Mouse (Mus musculus): ENCODE results near the gene Hs3st6. TPM values are rescaled to one million over a fixed set of nuclear protein-coding genes. Genes with fewer than 3 reads are reported as not detected.
A peak's percentile ranks its signal among the peaks of the same experiment; 100 is the strongest.
"Not testable (repeated sequence)": the region's sequence is repeated elsewhere in the genome, so short reads cannot be mapped to it uniquely, and the experiment has no call there.

Gene Hs3st6
- total RNA-seq (2021), result 1 to 10 TPM in 1 of 2 experiments, under 1 TPM in 1; 0.30 to 1.0 TPM
- long read RNA-seq, experiment 1, result 0 reads
- long read RNA-seq, experiment 2, result 0 reads

DNA sequence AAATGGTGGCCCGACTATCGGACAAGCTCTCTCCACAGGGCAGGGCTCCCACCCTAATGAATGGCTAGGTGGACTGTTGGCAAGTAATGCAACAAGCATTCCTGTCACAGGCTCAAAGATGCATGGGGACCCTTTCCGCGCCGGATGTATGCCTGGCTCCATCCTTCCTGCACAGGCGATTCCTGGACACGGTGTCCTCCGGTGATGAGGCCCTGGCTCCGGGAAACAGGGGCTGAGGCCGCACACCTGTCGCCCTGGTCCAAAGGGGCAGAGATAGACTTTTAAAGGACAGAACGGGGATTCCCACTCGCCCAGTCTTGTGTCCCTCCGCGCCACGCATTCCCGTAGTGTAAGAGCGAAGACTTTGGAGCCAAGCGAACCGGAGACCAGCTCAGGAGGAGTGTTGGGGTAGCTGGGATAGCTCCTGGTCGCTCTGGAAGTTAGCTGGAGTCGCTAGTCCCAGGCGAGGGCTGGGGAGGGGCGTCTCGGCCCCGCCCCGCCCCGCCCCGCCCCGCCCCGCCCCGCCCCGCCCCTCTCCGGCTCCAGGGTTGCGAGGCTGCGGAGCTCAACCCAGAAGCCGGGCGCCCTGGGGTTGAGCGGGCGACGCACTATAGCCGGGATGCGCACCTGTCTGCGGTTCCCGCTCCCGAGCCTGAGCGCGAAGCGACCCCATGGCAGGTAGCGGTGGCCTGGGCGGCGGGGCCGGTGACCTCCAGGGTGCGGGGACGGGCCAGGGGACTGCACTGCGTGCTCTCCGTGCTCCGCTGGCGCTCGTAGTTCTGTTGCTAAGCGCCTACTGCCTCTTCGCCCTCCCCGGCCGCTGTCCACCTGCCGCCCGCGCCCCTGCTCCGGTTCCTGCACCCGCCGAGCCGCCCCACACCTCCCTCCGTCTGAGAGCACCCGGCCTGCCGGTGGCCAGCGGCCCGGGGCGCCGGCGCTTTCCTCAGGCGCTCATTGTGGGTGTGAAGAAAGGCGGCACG, at the start of gene Hs3st6:
Hs3st6 (plus strand) TSS at position 574 of the 980 bp plus-strand sequence.
- no peak for DNase-seq (ENCODE audit: low spot score in 2 of 2)

DNA sequence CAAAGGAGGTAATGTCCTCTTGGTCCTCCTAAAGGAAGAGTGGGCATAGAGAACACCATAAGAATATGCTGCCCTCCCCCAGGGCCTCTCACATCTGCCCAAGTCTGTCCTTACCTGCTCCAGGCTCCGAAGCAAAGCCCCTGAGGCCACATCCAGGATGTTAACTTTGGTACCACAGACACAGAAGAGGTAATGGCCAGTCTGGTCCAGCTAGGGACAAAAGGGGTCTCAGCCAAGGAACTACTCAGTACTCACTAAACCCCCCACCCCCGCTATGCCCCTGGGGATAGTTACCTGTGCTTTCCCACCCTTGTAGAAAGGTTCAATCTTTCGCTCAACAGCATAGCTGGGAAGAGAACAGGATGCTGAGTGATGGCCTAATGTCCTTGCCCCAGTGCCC, 47.0 kb upstream of the Hs3st6 start:
- DNase-seq (ENCODE audit: low spot score in 2 of 2), result no peak

DNA sequence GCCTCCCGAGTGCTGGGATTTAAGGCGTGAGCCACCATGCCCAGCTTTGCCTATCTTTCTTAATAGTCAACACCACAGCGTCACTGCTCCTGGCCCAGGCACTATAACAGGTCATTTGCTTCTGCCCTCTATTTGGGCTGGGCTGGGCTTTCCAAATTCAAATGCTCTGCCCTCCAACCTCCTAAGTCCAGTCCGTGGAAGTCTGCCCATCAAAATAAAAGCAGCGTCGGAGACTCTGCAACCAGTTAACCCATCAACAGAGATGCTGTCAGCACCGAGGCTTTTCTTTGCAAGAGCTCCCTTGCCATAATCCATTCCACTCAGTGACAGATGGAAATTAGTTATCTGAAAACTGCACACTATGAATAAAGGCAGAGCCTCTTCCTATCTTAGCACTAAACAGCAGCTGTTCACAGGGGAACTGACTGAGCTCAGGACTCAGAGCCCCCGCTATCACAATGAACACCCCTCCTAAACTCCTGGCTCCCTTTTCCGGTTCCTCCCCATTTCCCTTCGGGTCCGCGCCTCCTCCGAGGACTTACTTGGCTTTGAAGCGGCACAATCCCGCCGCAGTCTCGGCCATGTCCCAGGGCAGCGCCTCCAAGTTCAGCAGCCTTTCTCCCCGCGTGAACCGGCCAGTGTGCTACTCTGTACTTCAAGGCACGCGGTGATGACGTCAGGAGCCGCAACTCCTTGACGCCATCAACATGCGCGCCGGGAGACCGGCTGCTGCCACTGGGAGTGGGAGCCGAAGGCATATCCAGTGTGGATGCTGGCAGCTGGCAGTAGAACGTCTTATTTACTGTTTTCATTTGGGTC, 45.6 kb upstream of the Hs3st6 start, which contains the start of gene Tbl3:
Tbl3 (minus strand) TSS at position 679 of the 819 bp plus-strand sequence.
- peak; percentile 96 to 98 for DNase-seq (ENCODE audit: low spot score in 2 of 2)

DNA sequence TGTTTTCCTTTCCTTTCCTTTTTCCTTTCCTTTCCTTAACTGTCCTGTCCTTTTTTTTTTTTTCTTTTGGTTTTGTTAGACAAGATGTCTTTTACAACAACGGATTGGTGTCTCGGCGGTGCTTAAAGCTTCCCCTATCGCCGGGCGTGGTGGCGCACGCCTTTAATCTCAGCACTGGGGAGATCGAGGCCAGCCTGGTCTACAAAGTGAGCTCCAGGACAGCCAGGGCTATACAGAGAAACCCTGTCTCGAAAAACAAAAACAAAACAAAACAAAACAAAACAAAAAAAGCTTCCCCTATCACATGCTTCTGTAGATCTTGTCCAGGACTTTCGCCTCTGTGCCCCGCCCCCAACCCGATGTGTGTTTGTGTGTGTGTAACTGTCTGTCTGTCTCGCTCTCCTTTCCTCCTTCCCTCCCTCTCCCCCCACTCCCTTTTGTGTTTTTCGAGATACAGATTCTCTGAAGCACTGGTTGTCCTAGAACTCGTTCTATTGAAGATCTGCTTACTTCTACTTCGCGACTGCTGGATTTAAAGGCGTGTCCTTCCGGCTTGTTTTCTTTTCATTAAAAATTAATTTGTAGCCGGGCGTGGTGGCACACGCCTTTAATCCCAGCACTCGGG, 44.9 kb upstream of the Hs3st6 start:
- no peak for DNase-seq (ENCODE audit: low spot score in 2 of 2)

DNA sequence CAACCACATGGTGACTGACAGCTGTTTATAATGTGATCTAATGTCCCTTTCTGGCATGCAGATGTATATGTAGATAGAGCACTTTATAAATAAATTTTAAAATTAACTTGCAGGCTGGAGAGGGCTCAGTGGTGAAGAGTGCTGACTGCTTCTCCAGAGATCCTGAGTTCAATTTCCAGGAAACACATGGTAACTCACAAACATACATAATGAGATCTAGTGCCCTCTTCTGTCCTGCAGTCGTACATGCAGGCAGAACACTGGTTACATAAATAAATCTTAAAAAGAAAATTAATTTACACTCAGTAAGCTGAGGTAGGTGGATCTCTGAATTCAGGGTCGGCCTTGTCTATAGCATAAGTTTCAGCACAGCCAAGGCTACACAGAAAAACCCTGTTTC, 44.1 kb upstream of the Hs3st6 start:
- DNase-seq (ENCODE audit: low spot score in 2 of 2), result no peak

DNA sequence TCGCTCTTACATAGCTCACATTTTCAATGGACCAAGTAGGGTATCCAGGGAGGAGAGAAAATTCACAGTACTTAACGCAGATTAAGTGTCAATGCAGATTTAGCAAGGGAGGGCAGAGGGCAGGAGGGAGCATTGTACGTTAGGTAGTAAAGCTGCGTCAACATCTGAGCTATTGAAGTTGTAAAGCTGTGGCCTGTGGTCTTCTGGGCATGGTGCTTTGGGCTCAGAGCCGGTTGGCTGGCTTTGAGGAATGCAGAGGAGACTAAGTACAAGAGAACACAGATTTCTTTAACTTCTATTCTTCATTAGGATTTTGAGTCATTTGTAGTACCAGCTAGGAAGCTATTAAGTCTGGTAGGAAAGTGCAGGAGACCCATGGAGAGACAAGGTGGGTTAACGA, 37.2 kb upstream of the Hs3st6 start:
- no peak for DNase-seq (ENCODE audit: low spot score in 2 of 2)

DNA sequence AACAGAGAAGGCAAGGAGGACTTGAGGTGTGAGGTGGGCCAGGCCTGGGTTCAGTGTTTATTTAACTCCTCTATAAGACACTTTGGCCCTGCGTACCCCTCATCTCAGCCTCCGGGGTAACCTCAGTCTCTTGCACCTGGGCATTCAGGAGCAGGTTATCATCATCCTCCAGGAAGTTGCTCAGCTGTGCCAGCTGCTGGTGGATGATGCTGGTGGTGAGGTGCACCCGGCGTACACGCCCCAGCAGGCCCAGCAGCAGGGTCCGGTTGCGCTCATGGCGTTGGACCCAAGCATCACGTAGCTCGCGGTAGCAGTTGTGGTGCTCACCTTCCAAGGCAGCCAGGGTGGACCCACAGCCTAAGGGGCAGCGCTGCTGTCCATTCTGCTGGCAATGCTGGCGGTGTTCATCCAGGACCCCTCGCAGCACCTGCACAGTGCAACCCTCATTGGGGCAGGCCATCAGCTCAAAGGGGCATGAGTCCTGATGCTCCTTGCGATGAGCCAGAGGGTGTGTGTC, 36.6 kb upstream of the Hs3st6 start:
- no peak for DNase-seq (ENCODE audit: low spot score in 2 of 2)

DNA sequence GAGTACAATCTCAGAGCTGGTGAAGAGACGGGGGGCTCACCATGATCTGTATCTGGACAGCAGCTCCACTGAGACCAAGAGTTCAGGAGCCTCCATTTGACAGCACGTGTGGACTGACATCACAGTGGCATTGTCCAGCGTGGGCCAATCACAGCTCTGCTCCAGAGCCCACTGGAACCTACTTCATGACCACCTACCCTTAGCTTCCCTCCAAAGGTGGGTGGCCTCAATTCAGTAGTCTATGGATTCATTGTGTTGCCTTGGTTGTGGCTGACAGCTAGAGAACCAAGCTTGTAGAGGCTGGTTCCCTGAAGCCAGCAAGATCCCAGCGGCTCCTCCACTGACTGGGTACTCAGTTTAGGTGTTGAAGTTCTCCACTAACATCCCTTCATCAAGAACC, 34.8 kb upstream of the Hs3st6 start, which contains the start of the genes Rnf151 and Rps2:
Rnf151 (minus strand) TSS at position 121 of the 400 bp plus-strand sequence.
Rps2 (plus strand) TSS at position 174 of the 400 bp plus-strand sequence.
- no peak for DNase-seq (ENCODE audit: low spot score in 2 of 2)

DNA sequence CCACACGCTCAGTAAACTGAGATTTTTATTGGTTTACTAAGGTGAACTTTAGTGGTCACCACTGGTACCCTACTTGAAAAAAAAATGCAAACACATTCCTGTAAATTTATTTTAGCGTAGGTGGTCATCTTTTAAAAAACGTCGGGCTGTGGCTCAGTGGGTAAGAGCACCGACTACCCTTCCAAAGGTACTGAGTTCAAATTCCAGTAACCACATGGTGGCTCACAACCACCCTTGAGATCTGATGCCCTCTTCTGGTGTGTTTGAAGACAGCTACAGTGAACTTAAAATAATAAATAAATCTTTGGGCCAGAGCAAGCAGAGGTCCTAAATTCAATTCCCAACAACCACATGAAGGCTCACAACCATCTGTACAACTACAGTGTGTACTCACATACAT, 33.9 kb upstream of the Hs3st6 start:
- not testable (repeated sequence) for DNase-seq (ENCODE audit: low spot score in 2 of 2)

DNA sequence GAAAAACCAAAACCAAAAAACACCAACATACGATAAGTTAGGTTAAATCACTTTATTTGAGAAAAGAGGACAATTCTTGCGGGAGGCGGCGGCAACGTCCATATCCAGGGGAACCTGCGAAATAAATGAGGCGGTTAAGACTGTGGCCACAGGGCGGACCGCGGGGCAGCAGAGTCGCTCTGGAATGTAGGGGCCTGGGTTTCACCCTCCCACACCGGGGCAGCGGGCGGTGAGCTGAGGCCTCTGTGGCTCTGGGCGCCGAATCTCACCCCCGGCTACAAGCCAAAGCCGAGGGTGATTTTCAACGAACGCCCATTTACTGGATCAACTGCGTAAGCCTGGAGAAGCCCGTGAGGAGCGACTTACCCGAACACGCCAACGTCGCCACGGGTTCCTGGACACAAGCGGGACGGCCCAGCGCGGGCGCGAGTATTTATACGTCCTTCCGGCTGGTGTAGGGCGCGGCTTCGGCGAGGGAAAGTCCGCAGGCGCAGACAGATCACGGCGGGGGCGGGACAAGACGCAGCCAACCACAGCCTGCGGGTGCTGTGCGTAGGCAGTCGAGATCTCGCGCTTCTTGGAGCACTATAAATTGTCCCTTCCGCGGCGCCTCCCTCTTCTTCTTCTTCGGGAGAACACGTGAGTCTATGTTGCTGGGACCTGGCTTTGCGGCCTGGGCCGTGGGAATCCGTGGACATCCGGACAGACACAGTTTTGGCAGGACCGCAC, 33.1 kb upstream of the Hs3st6 start:
- DNase-seq (ENCODE audit: low spot score in 2 of 2), result peak; percentile 98 to 99

DNA sequence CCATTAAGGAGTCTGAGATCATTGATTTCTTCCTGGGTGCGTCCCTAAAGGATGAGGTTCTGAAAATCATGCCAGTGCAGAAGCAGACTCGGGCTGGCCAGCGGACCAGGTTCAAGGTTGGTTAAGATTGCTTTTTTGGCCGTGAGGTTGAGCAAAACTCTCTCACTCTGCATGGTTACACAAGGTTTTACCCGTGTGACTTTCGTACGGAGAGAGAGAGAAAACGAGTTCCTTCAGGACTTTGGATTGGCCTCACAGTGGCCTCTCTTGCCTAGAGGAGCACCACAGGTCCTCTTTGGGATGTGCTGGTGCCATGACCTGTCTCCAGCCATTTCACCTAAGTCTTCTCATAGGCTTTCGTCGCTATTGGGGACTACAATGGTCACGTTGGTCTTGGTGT, 32.2 kb upstream of the Hs3st6 start:
- DNase-seq (ENCODE audit: low spot score in 2 of 2), result not testable (repeated sequence)

DNA sequence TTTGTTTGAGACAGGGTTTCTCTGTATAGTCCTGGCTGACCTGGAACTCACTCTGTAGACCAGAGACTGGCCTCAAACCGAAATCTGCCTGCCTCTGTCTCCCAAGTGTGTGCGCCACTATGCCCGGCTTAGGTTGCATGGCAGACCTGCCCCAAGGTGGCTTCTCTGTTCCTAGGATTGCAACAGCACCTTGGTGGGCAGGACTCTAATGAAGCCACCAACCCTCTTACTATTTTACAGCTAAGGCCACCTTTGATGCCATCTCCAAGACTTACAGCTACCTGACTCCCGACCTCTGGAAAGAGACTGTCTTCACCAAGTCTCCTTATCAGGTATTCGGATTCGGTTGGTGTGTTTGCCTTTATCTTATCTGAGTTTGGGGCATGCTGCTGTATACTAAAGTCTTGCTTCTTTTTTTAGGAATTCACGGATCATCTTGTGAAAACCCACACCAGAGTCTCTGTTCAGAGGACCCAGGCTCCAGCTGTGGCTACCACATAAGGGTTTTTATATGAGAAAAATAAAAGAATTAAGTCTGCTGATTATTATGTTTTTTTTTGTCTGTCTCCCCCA, 31.3 kb upstream of the Hs3st6 start:
- not testable (repeated sequence) for DNase-seq (ENCODE audit: low spot score in 2 of 2)

DNA sequence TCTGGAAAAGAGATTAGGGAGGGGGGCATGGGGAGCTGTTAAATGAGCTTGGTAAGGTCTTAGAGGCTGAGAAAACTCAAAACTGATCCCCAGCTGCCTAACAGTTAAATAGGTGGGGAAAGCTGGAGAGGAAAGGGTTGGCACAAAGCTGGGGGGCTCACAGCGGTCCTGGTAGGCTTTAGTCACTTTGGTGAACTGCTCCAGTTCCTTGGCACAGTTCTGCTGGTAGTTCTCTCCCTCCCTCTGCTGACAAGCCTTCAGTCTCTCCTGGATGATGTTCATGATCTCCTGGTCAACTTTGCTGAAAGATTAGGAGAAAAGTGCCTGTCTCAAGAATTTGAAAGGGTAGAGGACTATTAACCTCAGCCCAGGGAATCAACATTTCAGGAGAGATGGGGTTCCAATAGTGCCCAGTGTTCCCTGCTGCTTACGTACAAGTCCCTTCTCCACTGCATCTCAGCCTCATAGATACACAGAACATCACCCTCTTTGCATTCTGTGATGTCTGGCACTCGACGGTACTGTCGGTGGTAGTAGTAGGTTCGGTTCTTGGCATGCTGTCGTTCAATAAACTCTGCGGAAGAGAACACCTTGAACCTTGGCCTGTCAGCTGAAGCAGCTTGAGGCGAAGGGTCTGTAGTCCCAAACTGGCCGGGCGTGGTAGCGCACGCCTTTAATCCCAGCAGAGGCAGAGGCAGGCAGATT, 30.4 kb upstream of the Hs3st6 start:
- DNase-seq (ENCODE audit: low spot score in 2 of 2), result no peak

DNA sequence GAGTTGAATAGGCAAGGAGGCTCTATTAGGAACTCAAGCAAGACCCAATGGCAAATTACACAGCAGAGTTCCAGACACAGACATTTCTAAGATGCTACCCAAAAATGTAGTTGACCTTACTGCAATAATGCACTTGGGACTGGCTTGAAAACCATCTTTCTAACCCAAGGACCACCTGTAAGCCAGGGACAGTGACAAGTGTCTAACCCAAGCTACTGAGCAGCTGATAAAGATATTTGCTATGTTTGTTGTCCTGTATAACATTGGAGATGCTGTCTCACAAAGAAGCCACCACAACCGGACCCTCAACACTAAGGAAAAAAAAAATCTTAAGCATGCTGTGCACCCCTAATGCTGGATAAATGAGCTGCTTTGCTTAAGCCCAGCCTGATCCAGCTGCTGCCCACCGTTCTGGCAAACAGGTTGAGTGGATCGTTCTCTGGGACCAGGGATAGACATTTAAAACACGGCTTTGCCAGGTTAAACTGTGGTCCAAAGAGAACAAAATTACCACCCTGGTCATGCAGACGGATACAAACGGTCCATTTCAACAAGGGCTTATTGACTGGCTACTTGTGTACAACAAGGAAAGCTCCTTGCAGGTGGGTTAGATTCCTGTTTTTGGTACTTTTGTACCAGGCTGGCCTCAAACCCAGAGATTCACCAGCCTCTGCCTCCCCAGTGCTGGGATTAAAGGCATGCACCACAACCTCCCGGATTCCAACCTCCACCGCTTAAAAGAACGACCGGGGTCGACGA, 29.5 kb upstream of the Hs3st6 start:
- DNase-seq (ENCODE audit: low spot score in 2 of 2), result no peak

DNA sequence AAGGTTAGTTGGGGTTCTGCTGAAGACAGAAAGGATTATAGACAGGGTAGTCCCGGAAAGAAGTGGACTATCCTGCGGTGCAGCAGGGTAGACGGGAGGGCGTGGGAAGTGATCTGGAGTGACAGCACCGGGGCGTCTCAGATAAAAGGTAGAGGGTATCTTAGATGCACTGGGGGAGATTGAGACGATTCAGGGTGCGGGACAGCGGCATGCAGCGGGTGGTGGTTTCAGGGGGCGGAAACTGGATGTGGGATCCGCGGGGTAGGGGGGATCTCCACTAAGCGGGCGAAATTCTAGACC, 29.0 kb upstream of the Hs3st6 start:
- no peak for DNase-seq (ENCODE audit: low spot score in 2 of 2)

DNA sequence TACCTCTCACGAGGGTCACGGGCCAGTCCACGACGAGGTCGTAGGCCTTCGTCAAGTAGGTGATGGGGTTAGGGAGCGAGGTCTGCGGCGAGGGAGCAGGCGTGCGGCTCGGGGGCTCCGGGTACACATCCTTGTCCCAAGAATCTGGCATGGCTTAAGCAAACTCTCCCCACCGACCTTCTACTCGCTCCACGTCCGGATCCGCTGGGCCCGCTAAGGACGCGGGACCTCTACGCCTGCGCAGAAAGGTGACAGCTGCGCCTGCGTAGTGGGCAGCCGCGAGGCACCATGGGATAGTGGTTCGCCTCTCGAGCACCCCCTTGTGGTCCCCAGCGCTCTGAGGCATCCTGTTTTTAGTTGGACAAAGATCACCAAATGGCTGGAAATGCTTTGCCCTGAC, 28.6 kb upstream of the Hs3st6 start, which contains the start of gene Ndufb10:
Ndufb10 (minus strand) TSS at position 295 of the 400 bp plus-strand sequence.
- DNase-seq (ENCODE audit: low spot score in 2 of 2), result peak; percentile 95 to 97

DNA sequence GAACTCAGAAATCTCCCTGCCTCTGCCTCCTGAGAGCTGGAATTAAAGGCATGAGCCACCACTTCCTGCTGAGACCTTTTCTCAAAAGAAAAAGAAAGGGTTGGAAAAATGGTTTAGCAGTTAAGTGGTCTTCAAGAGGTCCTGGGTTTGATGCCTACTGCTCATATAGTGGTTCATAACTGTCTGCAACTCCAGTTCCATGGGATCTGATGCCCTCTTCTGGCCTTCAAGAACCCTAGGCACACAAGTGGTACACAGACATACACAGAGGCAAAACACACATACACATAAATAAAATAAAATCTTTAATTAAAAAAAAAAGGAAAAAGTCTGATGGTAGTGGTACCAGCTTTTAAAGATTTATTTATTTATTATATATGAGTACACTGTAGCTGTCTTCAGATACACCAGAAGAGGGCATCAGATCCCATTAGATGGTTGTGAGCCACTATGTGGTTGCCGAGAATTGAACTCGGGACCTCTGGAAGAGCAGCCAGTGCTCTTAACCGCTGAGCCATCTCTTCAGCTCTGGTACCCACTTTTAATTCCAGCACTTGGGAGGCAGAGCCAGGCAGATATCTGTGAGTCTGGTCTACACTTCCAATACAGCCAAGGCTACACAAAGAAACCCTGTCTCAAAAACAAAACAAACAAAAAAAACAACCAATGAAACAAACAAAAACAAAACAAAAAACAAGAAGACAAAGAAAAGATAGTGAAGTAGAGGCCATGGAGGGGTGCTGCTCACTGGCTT, 27.0 kb upstream of the Hs3st6 start:
- DNase-seq (ENCODE audit: low spot score in 2 of 2), result no peak

DNA sequence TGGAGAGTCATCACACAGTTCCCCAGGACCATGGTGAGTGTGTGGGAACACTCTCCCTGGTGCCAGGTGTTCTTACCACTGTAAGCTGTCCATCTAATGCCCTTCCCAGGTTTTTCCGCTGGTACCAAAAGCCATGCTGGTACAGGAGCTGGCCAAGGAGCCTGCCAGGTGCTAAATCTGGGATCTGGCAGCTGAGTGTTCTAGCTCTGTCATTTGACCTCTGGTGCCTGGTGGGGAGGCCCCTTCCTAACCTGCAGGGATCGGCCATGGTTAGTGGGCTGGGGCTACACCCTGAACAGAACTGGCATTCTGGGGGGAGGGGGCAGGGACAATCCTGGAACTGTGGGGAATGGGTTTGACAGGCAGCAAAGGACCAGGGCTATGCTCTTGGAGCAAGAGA, 25.2 kb upstream of the Hs3st6 start, which contains the start of gene Rpl3l:
Rpl3l (plus strand) TSS at position 203 of the 400 bp plus-strand sequence.
- DNase-seq (ENCODE audit: low spot score in 2 of 2), result no peak

Data from left cerebral cortex, adult 18-20 months (tissue).